Mouse (Mus musculus): Measurements from ENCODE around the gene Misp. TPM values are rescaled to one million over a fixed set of nuclear protein-coding genes. Genes with fewer than 3 reads are reported as not detected.

Misp gene
- polyA plus RNA-seq, 1 experiment from 2014 or later: 0.73 TPM

- peak overlapping the region; percentile 40; the same call in 1 of the 2 replicates for H3K27ac ChIP-seq (ENCODE audit: low read length)
- ATAC-seq: peak; percentile 80
- H3K4me2 ChIP-seq (ENCODE audit: low read length): peak overlapping the region; percentile 67
- WGBS: 1% methylated on average over 24 of the region's 24 CpGs
- H3K36me3 ChIP-seq (ENCODE audit: control insufficient read depth, insufficient read depth, low read length): no peaks in the 10 kb centered on the region
- H3K9ac ChIP-seq (ENCODE audit: low read depth, low read length): peak overlapping the region; percentile 49
- H3K9me3 ChIP-seq (replicated peaks; ENCODE audit: control insufficient read depth, low read length, poor library complexity, severe bottlenecking): no peaks in the 10 kb centered on the region
- H3K4me3 ChIP-seq (ENCODE audit: low read depth, low read length): peak overlapping the region; percentile 33
- H3K27me3 ChIP-seq (ENCODE audit: control insufficient read depth, insufficient read depth, low read depth, low read length): no peaks in the 10 kb centered on the region
- H3K4me1 ChIP-seq (ENCODE audit: control insufficient read depth, insufficient read depth, low read length): peaks cover 11% of the 10 kb centered on the region
Observed at GRCm38 (mm10) chr10:79840644-79841551, 20.1 kb downstream of the Misp start.

DNA sequence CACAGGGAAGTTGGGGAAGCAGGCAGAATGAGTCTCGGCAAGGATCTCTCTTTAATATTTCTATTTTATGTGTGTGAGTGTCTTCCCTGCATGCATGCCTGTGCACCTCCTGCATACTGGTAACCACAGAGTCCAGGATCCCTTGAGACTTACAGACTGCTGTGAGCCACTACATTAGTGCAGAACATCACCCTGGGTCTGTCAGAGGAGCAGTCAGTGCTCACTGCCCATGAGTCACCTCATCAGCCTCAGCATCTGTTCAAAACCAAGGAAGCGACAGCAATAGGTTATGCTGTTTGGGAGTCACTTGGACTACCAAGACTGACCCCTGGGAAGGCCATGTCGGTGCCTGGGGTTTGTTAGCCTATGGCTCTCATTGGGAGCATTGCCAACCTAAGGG lies 21.5 kb downstream of the Misp start:
- Histone ChIP-seq H3K4me3 (ENCODE audit: low read depth, low read length) (no peak overlapping the region), H3K4me2 (ENCODE audit: low read length) (no peak overlapping the region), H3K9ac (ENCODE audit: low read depth, low read length) (no peak overlapping the region), H3K27me3 (ENCODE audit: control insufficient read depth, insufficient read depth, low read depth, low read length) (no peaks in the 10 kb centered on the region), H3K27ac (ENCODE audit: low read length) (no peak overlapping the region), H3K4me1 (ENCODE audit: control insufficient read depth, insufficient read depth, low read length) (peaks cover 11% of the 10 kb centered on the region), H3K36me3 (ENCODE audit: control insufficient read depth, insufficient read depth, low read length) (no peaks in the 10 kb centered on the region), H3K9me3 (replicated peaks; ENCODE audit: control insufficient read depth, low read length, poor library complexity, severe bottlenecking) (no peaks in the 10 kb centered on the region)
- 69% methylated on average over 3 of the region's 3 CpGs for WGBS
- ATAC-seq: no peak

DNA sequence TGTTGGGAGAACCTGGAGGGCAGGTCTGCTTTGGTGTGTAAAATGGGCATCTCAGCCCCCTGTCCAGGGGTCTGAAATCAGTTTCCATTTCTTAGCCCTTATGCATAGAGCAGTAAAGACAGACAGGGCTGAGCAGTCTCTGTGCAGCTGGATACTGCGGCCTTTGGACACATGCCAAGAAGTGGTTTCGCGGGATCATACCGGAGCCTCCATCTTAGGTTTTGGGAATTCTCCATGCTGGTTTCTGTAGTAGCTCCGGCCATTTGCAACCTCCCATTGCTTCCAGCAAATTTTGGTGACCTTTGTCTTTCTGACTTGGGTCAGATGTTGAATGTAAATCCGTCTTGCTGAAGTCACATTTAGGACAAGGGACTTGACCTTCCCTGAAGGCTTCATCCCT lies 22.7 kb downstream of the Misp start:
- no peak overlapping the region for H3K4me2 ChIP-seq (ENCODE audit: low read length)
- no peak overlapping the region for H3K9ac ChIP-seq (ENCODE audit: low read depth, low read length)
- H3K9me3 ChIP-seq (replicated peaks; ENCODE audit: control insufficient read depth, low read length, poor library complexity, severe bottlenecking): no peaks in the 10 kb centered on the region
- peaks cover 11% of the 10 kb centered on the region for H3K4me1 ChIP-seq (ENCODE audit: control insufficient read depth, insufficient read depth, low read length)
- WGBS: 62% methylated on average over 6 of the region's 6 CpGs
- no peak overlapping the region for H3K4me3 ChIP-seq (ENCODE audit: low read depth, low read length)
- no peaks in the 10 kb centered on the region for H3K36me3 ChIP-seq (ENCODE audit: control insufficient read depth, insufficient read depth, low read length)
- H3K27ac ChIP-seq (ENCODE audit: low read length): no peak overlapping the region
- no peak for ATAC-seq
- no peaks in the 10 kb centered on the region for H3K27me3 ChIP-seq (ENCODE audit: control insufficient read depth, insufficient read depth, low read depth, low read length)

DNA sequence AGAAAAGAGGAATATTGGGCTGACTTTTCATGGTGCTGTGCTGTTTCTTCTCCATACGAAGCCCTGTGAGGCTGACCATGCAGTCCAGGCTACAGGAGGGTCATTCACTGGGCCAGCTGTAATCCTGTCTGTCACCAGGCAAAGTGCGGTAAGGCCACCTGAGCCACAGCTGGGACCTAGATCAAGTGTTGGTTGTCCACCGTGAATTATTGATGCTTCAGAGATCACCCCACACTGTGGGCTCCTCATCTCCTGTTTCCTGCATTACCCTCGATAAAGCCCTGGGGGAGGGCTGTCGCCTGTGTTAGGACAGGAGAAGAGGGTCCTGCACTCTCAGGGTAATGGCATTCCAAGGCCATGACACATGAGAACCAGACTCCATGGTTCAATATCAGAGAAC lies 25.8 kb downstream of the Misp start:
- H3K9me3 ChIP-seq (replicated peaks; ENCODE audit: control insufficient read depth, low read length, poor library complexity, severe bottlenecking): no peaks in the 10 kb centered on the region
- 72% methylated on average over 5 of the region's 5 CpGs for WGBS
- H3K4me2 ChIP-seq (ENCODE audit: low read length): no peak overlapping the region
- H3K4me3 ChIP-seq (ENCODE audit: low read depth, low read length): no peak overlapping the region
- H3K9ac ChIP-seq (ENCODE audit: low read depth, low read length): no peak overlapping the region
- H3K4me1 ChIP-seq (ENCODE audit: control insufficient read depth, insufficient read depth, low read length): peaks cover 4% of the 10 kb centered on the region; the same call in 1 of the 2 replicates
- H3K27ac ChIP-seq (ENCODE audit: low read length): no peak overlapping the region
- H3K27me3 ChIP-seq (ENCODE audit: control insufficient read depth, insufficient read depth, low read depth, low read length): no peaks in the 10 kb centered on the region
- H3K36me3 ChIP-seq (ENCODE audit: control insufficient read depth, insufficient read depth, low read length): no peaks in the 10 kb centered on the region
- ATAC-seq: no peak

DNA sequence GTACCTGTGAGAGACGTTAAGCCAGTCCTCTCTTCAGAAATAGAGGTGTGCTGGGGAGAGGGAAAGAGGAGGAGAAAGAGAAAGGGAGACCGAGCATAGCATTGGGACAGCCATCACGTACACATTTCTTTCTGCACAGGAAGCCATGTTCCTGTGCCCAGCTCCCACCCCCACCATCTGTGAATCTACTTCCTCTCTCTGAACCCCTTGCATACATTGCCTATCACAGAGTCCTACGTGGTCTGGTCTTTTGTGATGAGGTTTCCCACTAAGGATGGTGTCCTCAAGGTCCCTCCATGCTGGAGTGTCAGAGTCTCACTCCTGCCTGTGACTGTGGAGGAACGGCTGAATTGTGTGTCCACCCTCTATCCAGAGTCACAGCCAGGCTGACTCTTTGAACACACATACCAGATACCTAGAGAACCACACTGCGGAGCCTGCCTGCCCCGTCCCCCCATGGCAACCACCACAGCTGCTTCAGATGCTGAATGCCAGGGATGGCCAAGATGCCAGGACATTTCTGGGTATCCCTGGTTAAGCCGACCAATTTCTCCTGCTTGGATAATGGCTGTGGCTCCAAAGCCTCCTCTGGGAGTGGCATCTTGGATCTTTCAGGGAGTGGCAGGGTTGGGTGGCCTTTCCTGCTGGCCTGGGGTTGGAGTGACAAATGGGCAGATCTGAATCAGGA lies 29.3 kb downstream of the Misp start:
- ATAC-seq: no peak
- Histone ChIP-seq H3K4me3 (ENCODE audit: low read depth, low read length) (no peak overlapping the region), H3K9ac (ENCODE audit: low read depth, low read length) (no peak overlapping the region), H3K27me3 (ENCODE audit: control insufficient read depth, insufficient read depth, low read depth, low read length) (no peaks in the 10 kb centered on the region), H3K4me1 (ENCODE audit: control insufficient read depth, insufficient read depth, low read length) (peaks cover 22% of the 10 kb centered on the region), H3K36me3 (ENCODE audit: control insufficient read depth, insufficient read depth, low read length) (no peaks in the 10 kb centered on the region), H3K27ac (ENCODE audit: low read length) (no peak overlapping the region), H3K9me3 (replicated peaks; ENCODE audit: control insufficient read depth, low read length, poor library complexity, severe bottlenecking) (no peaks in the 10 kb centered on the region), H3K4me2 (ENCODE audit: low read length) (no peak overlapping the region)
- WGBS: 83% methylated on average over 8 of the region's 8 CpGs

DNA sequence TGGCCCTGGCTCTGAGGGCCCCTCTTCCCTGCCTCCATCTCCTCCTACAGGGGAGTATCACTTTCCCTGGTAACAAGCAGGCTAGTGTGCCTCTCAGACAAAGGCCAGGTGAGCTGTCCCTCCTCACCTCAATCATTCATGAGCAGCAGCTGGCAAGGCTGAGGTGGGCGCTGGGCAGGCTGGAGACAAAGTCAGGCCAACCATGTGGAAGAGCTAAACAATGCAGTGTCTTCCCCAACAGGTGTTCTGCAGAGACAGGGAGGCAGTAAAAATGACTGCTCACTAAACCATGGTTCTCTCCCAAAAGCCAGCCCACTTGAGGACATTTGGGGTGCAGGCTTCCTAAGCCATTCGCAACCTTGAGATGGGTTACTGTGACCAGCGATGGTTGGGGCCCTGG lies 30.9 kb downstream of the Misp start:
- Histone ChIP-seq H3K4me3 (ENCODE audit: low read depth, low read length) (no peak overlapping the region), H3K27me3 (ENCODE audit: control insufficient read depth, insufficient read depth, low read depth, low read length) (no peaks in the 10 kb centered on the region), H3K9ac (ENCODE audit: low read depth, low read length) (peak overlapping the region; percentile 86), H3K36me3 (ENCODE audit: control insufficient read depth, insufficient read depth, low read length) (no peaks in the 10 kb centered on the region), H3K9me3 (replicated peaks; ENCODE audit: control insufficient read depth, low read length, poor library complexity, severe bottlenecking) (no peaks in the 10 kb centered on the region), H3K4me2 (ENCODE audit: low read length) (peak overlapping the region; percentile 91; the same call in 1 of the 2 replicates), H3K4me1 (ENCODE audit: control insufficient read depth, insufficient read depth, low read length) (peaks cover 34% of the 10 kb centered on the region), H3K27ac (ENCODE audit: low read length) (peak overlapping the region; percentile 96)
- whole genome bisulfite sequencing: 79% methylated on average over 3 of the region's 3 CpGs
- ATAC-seq: no peak

DNA sequence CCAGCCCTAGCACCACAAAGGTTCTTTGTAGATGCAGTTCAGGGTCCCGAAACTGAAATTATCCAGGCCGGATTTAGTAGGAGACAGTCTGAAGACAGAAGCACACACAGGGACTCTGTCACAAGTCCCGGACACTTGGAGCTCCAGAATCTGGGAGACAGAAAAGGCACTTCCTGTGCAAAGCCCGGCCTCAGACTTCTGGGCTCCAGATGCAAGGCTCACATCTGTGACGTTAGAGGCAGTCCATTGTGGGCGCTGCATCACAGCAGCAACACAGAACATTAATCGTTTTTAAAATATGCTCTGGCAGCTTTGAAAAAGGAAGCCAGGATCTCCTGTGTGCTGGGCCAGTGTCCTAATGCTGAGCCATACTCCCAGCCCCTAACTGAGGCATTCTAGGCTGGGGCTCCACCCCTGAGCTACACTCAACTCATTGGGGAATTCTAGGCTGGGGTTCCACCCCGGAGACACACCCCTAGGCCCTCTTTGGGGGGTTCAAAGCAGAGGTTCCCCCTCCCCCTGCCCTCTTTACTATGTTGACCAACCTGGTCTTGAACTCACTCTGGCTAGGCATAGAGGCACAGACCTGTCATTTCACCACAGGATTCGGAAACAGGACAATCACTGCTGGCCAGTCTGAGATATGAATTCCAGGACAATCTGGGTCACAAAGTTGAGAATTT lies 31.5 kb downstream of the Misp start:
- no peaks in the 10 kb centered on the region for H3K27me3 ChIP-seq (ENCODE audit: control insufficient read depth, insufficient read depth, low read depth, low read length)
- peaks cover 40% of the 10 kb centered on the region for H3K4me1 ChIP-seq (ENCODE audit: control insufficient read depth, insufficient read depth, low read length)

DNA sequence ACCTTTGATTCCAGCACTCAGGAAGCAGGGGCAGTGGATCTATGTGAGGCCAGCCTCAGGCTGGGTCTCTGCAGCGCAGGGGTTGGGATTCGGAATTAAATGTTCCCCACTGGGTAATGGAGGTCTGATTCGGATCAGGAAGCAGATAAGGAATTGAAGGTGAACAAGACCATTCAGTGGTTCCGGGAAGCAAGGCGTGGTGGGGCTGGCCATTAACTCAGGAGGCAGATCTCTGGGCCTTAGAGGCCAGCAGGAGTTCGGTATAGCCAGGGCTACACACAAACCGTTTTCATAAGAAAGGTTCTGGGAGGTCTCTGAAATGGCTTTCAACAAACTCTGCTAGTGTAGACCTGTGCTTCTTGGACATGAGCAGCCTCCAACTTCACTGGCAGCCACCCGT lies 32.0 kb downstream of the Misp start:
- H3K9ac ChIP-seq (ENCODE audit: low read depth, low read length): peak overlapping the region; percentile 86
- H3K36me3 ChIP-seq (ENCODE audit: control insufficient read depth, insufficient read depth, low read length): no peaks in the 10 kb centered on the region
- no peak for ATAC-seq
- no peaks in the 10 kb centered on the region for H3K27me3 ChIP-seq (ENCODE audit: control insufficient read depth, insufficient read depth, low read depth, low read length)
- peaks cover 46% of the 10 kb centered on the region for H3K4me1 ChIP-seq (ENCODE audit: control insufficient read depth, insufficient read depth, low read length)
- peak overlapping the region; percentile 96 for H3K27ac ChIP-seq (ENCODE audit: low read length)
- peak overlapping the region; percentile 91 for H3K4me2 ChIP-seq (ENCODE audit: low read length)
- no peaks in the 10 kb centered on the region for H3K9me3 ChIP-seq (replicated peaks; ENCODE audit: control insufficient read depth, low read length, poor library complexity, severe bottlenecking)
- WGBS: 12% methylated on average over 8 of the region's 8 CpGs
- H3K4me3 ChIP-seq (ENCODE audit: low read depth, low read length): peak overlapping the region; percentile 83

More for the DNA sequence above, 31.5 kb downstream of the Misp start:
- no peaks in the 10 kb centered on the region for H3K9me3 ChIP-seq (replicated peaks; ENCODE audit: control insufficient read depth, low read length, poor library complexity, severe bottlenecking)
- 58% methylated on average over 9 of the region's 9 CpGs for WGBS
- peak overlapping the region; percentile 86 for H3K9ac ChIP-seq (ENCODE audit: low read depth, low read length)
- peak overlapping the region; percentile 96 for H3K27ac ChIP-seq (ENCODE audit: low read length)
- H3K4me3 ChIP-seq (ENCODE audit: low read depth, low read length): peak overlapping the region; percentile 83; the same call in 1 of the 2 replicates
- H3K4me2 ChIP-seq (ENCODE audit: low read length): peak overlapping the region; percentile 91
- no peaks in the 10 kb centered on the region for H3K36me3 ChIP-seq (ENCODE audit: control insufficient read depth, insufficient read depth, low read length)
- no peak for ATAC-seq
